Mouse (Mus musculus): Measurements from ENCODE around the gene Knstrn. TPM values are rescaled to one million over a fixed set of nuclear protein-coding genes. Genes with fewer than 3 reads are reported as not detected.

The Knstrn gene
- polyA plus RNA-seq, 1 experiment from 2014 or later = 149 TPM

- Histone ChIP-seq H3K4me1 (peaks cover 84% of the 10 kb centered on the region), H3K27ac (replicated peaks) (peak within 1 kb of the TSS; percentile 90)
- under 1% methylated on average over 32 of the region's 32 CpGs for WGBS
These were observed 86.4 kb downstream of the Knstrn start, which contains the start of gene Bahd1 for GRCm38 (mm10) chr2:118899981-118900825. TSS of gene Bahd1 (plus strand) at chr2:118900377.

GRCm38 (mm10) chr2:118900826-118901140 lies 87.0 kb downstream of the Knstrn start:
- no peak for DNase-seq (ENCODE audit: low spot score)
- peak overlapping the region; percentile 90 for H3K27ac ChIP-seq (replicated peaks)
- H3K9me3 ChIP-seq = no peaks in the 10 kb centered on the region
- peaks cover 86% of the 10 kb centered on the region for H3K4me1 ChIP-seq
- peak overlapping the region; percentile 94 for H3K4me3 ChIP-seq
- H3K27me3 ChIP-seq (replicated peaks; ENCODE audit: low read depth, poor library complexity, severe bottlenecking) = peaks cover 76% of the 10 kb centered on the region
- 0% methylated on average over 11 of the region's 11 CpGs for WGBS
- no peaks in the 10 kb centered on the region for H3K36me3 ChIP-seq (replicated peaks)

More at GRCm38 (mm10) chr2:118899981-118900825, 86.4 kb downstream of the Knstrn start, which contains the start of gene Bahd1:
- Histone ChIP-seq H3K9me3 (no peaks in the 10 kb centered on the region), H3K4me3 (peak within 1 kb of the TSS; percentile 94), H3K27me3 (replicated peaks; ENCODE audit: low read depth, poor library complexity, severe bottlenecking) (peaks cover 82% of the 10 kb centered on the region), H3K36me3 (replicated peaks) (no peaks in the 10 kb centered on the region)
- peak; percentile 70 for DNase-seq (ENCODE audit: low spot score)

- Histone ChIP-seq H3K4me3 (peak overlapping the region; percentile 94), H3K36me3 (replicated peaks) (no peaks in the 10 kb centered on the region), H3K9me3 (no peaks in the 10 kb centered on the region), H3K27me3 (replicated peaks; ENCODE audit: low read depth, poor library complexity, severe bottlenecking) (peaks cover 70% of the 10 kb centered on the region), H3K27ac (replicated peaks) (peak overlapping the region; percentile 90), H3K4me1 (peaks cover 80% of the 10 kb centered on the region)
- under 1% methylated on average over 119 of the region's 120 CpGs for WGBS
- DNase-seq (ENCODE audit: low spot score) = peak; percentile 99
These were observed 87.6 kb downstream of the Knstrn start for GRCm38 (mm10) chr2:118901175-118902031.

- H3K27me3 ChIP-seq (replicated peaks; ENCODE audit: low read depth, poor library complexity, severe bottlenecking) = peaks cover 61% of the 10 kb centered on the region
These were observed 88.5 kb downstream of the Knstrn start for GRCm38 (mm10) chr2:118902051-118903025.

GRCm38 (mm10) chr2:118903333-118903741 lies 89.5 kb downstream of the Knstrn start:
- Histone ChIP-seq H3K4me1 (peaks cover 60% of the 10 kb centered on the region), H3K36me3 (replicated peaks) (no peaks in the 10 kb centered on the region), H3K27me3 (replicated peaks; ENCODE audit: low read depth, poor library complexity, severe bottlenecking) (peaks cover 51% of the 10 kb centered on the region), H3K9me3 (no peaks in the 10 kb centered on the region), H3K27ac (replicated peaks) (no peak overlapping the region), H3K4me3 (peak overlapping the region; percentile 94)
- 15% methylated on average over 10 of the region's 10 CpGs for WGBS
- no peak for DNase-seq (ENCODE audit: low spot score)

More at GRCm38 (mm10) chr2:118902051-118903025, 88.5 kb downstream of the Knstrn start:
- no peaks in the 10 kb centered on the region for H3K36me3 ChIP-seq (replicated peaks)
- peak; percentile 70 for DNase-seq (ENCODE audit: low spot score)
- H3K4me1 ChIP-seq = peaks cover 70% of the 10 kb centered on the region
- H3K9me3 ChIP-seq = no peaks in the 10 kb centered on the region
- H3K4me3 ChIP-seq = peak overlapping the region; percentile 94
- peak overlapping the region; percentile 90 for H3K27ac ChIP-seq (replicated peaks)
- WGBS = under 1% methylated on average over 106 of the region's 106 CpGs

Other genes starting within 250 kb of the Knstrn start
- gene Bub1b, start 215.8 kb upstream of the Knstrn start, polyA plus RNA-seq (2016; fragmentation: Nextera tagmentation; extraction: Ambion mirVana) = 162 and 169 TPM in 2 replicates
- gene Pak6, start 150.7 kb upstream of the Knstrn start, polyA plus RNA-seq (2016; fragmentation: Nextera tagmentation; extraction: Ambion mirVana) = 0.45 and 0.72 TPM in 2 replicates
- gene Ankrd63, start 110.0 kb upstream of the Knstrn start, polyA plus RNA-seq (2016; fragmentation: Nextera tagmentation; extraction: Ambion mirVana) = not detected in 2 replicates
- gene Plcb2, start 85.6 kb upstream of the Knstrn start, polyA plus RNA-seq (2016; fragmentation: Nextera tagmentation; extraction: Ambion mirVana) = 0.41 and 0.44 TPM in 2 replicates
- gene Inafm2, start 68.2 kb upstream of the Knstrn start, polyA plus RNA-seq (2016; fragmentation: Nextera tagmentation; extraction: Ambion mirVana) = 15.8 and 16.8 TPM in 2 replicates
- 0.29 and 0.41 TPM in 2 replicates for gene Ccdc9b, start 51.3 kb upstream of the Knstrn start, polyA plus RNA-seq (2016; fragmentation: Nextera tagmentation; extraction: Ambion mirVana)
- not detected in 2 replicates for gene Phgr1, start 41.2 kb upstream of the Knstrn start, polyA plus RNA-seq (2016; fragmentation: Nextera tagmentation; extraction: Ambion mirVana)
- gene Disp2, start 34.3 kb upstream of the Knstrn start, polyA plus RNA-seq (2016; fragmentation: Nextera tagmentation; extraction: Ambion mirVana) = 1.2 and 1.4 TPM in 2 replicates
- 74.0 and 81.3 TPM in 2 replicates for gene Ivd, start 48.0 kb downstream of the Knstrn start, polyA plus RNA-seq (2016; fragmentation: Nextera tagmentation; extraction: Ambion mirVana)
- 3.2 and 3.3 TPM in 2 replicates for gene Bahd1, start 86.4 kb downstream of the Knstrn start, polyA plus RNA-seq (2016; fragmentation: Nextera tagmentation; extraction: Ambion mirVana)
- 20.8 and 22.2 TPM in 2 replicates for gene Chst14, start 112.5 kb downstream of the Knstrn start, polyA plus RNA-seq (2016; fragmentation: Nextera tagmentation; extraction: Ambion mirVana)
- gene Ccdc32, start 215.4 kb downstream of the Knstrn start, polyA plus RNA-seq (2016; fragmentation: Nextera tagmentation; extraction: Ambion mirVana) = 19.9 and 20.5 TPM in 2 replicates
- 7.3 and 8.0 TPM in 2 replicates for gene Rpusd2, start 220.8 kb downstream of the Knstrn start, polyA plus RNA-seq (2016; fragmentation: Nextera tagmentation; extraction: Ambion mirVana)
- gene Knl1, start 233.1 kb downstream of the Knstrn start, polyA plus RNA-seq (2016; fragmentation: Nextera tagmentation; extraction: Ambion mirVana) = 54.0 and 58.3 TPM in 2 replicates